26 mouse cellular contexts compared by ENCODE assay signal in the genomic region with DNA sequence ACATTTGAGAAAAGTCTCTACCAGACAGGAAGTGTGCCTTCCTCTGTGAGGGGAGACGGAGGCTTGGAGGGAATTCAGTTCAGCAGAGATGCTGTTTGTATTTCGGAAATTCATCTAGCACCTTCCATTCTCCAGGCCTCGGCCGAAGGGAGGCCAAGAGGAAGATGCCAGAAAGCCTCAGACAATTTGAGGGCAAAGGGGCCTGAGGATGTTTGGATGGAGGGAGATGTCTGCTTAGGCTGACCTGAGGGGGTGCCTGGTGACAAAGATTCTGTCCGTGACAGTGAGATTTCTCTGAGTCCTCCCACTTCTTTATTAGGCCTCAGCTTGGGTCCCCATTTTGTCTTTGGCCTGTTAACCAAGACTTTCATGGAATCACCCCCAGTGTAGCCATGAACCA.
DNase-seq lines count a peak whose midpoint lies in the region; ATAC-seq and TF ChIP-seq lines count a peak whose summit lies in the region.
"Had no signal": no experiment of that assay in that cellular context is flagged by ENCODE, and none has a peak within 500 bp of the region (broad histone marks: within the 10 kb centered on the region; RNA-seq: fewer than 3 reads in every experiment).

No protein-coding gene starts in this region.

- no peak for TF ChIP-seq CTCF in lung, embryonic 14.5 days (IDR thresholded peaks at IDR 0.05; ENCODE audit: low read depth)
- TF ChIP-seq CTCF in lung, adult 2 months (IDR thresholded peaks at IDR 0.05; ENCODE audit: insufficient read depth, low read length), result no peak
- no peak for TF ChIP-seq CTCF in lung, postnatal 0 days (IDR thresholded peaks at IDR 0.05)

- H3K27ac ChIP-seq in lung, embryonic 14.5 days (ENCODE audit: low read depth), result no peak overlapping the region
- H3K27ac ChIP-seq in lung, postnatal 0 days (ENCODE audit: low read length), result no peak overlapping the region
- H3K27ac ChIP-seq: embryonic facial prominence, embryonic 10.5 days; embryonic facial prominence, embryonic 13.5 days; forebrain, embryonic 12.5 days; forebrain, embryonic 15.5 days; heart, adult 2 months; hindbrain, embryonic 12.5 days; hindbrain, embryonic 15.5 days had no signal

- no peak overlapping the region for H3K4me2 ChIP-seq in lung, embryonic 14.5 days
- H3K4me2 ChIP-seq in lung, postnatal 0 days (replicated peaks; ENCODE audit: low read depth, low read length), result no peak overlapping the region
- H3K4me2 ChIP-seq: embryonic facial prominence, embryonic 13.5 days; forebrain, embryonic 12.5 days; forebrain, embryonic 15.5 days; heart, embryonic 11.5 days; hindbrain, embryonic 12.5 days; hindbrain, embryonic 15.5 days had no signal

- no peak overlapping the region for H3K4me3 ChIP-seq in lung, embryonic 14.5 days (ENCODE audit: low read depth, low read length)
- no peak overlapping the region for H3K4me3 ChIP-seq in lung, adult 2 months (replicated peaks; ENCODE audit: extremely low read depth, low read depth, low read length)
- H3K4me3 ChIP-seq in lung, postnatal 0 days (ENCODE audit: low read depth, low read length), result no peak overlapping the region
- H3K4me3 ChIP-seq: embryonic facial prominence, embryonic 10.5 days; embryonic facial prominence, embryonic 13.5 days; erythroblast, embryonic 14.5 days; forebrain, embryonic 12.5 days; forebrain, embryonic 15.5 days; heart, adult 2 months; hindbrain, embryonic 12.5 days; hindbrain, embryonic 15.5 days had no signal

- TF ChIP-seq POLR2A in lung, adult 2 months (IDR thresholded peaks at IDR 0.05; ENCODE audit: borderline replicate concordance, extremely low read depth, low read depth, low read length), result no peak

- H3K9ac ChIP-seq in lung, embryonic 14.5 days, result no peak overlapping the region
- no peak overlapping the region for H3K9ac ChIP-seq in lung, postnatal 0 days (replicated peaks; ENCODE audit: low read depth)
- H3K9ac ChIP-seq: embryonic facial prominence, embryonic 13.5 days; forebrain, embryonic 12.5 days; forebrain, embryonic 15.5 days; hindbrain, embryonic 12.5 days; hindbrain, embryonic 15.5 days had no signal

- H3K4me1 ChIP-seq in lung, embryonic 14.5 days (ENCODE audit: insufficient read depth), result peaks cover 4% of the 10 kb centered on the region; the same call in 1 of the 2 replicates
- 0 out of 2 replicates have a peak, but pooled peaks cover 2% of the 10 kb centered on the region for H3K4me1 ChIP-seq in lung, adult 2 months (ENCODE audit: control insufficient read depth, insufficient read depth, low read length)
- H3K4me1 ChIP-seq in lung, postnatal 0 days (ENCODE audit: insufficient read depth, low read depth, low read length), result no peaks in the 10 kb centered on the region
- H3K4me1 ChIP-seq: forebrain, embryonic 12.5 days; forebrain, embryonic 15.5 days; hindbrain, embryonic 12.5 days; hindbrain, embryonic 15.5 days had no signal

- TF ChIP-seq EP300 in lung, postnatal 0 days (IDR thresholded peaks at IDR 0.05), result no peak

- DNase-seq in lung, embryonic 14.5 days, result peak; percentile 57
- no peak for DNase-seq in lung, adult 2 months
- DNase-seq in lung, postnatal 0 days (ENCODE audit: low spot score), result peak; percentile 33
- DNase-seq in lung, postnatal 36 days, result peak; percentile 21
- no peak for DNase-seq in cerebellum, adult 11 months
- DNase-seq in spleen, postnatal 4 days (ENCODE audit: low spot score in 2 of 2), result no peak
- DNase-seq: adrenal gland, postnatal 10 days; adrenal gland, postnatal 36 days; B cell, adult 2 months; cerebellum, adult 8-10 months; cerebellum, postnatal 10 days; cerebellum, postnatal 36 days; embryo, embryonic 11 days; gastrocnemius, postnatal 25 days; heart, adult 2 months had no signal

- 38% methylated on average over 5 of the region's 5 CpGs for WGBS in lung, embryonic 14.5 days
- 51% methylated on average over 5 of the region's 5 CpGs for WGBS in lung, adult 2 months
- 50% methylated on average over 5 of the region's 5 CpGs for WGBS in lung, postnatal 0 days

- H3K36me3 ChIP-seq in lung, embryonic 14.5 days (ENCODE audit: insufficient read depth), result no peaks in the 10 kb centered on the region
- H3K36me3 ChIP-seq in lung, postnatal 0 days (ENCODE audit: insufficient read depth, low read length), result no peaks in the 10 kb centered on the region
- H3K36me3 ChIP-seq: embryonic facial prominence, embryonic 10.5 days; embryonic facial prominence, embryonic 13.5 days; forebrain, embryonic 12.5 days; forebrain, embryonic 15.5 days; G1E; hindbrain, embryonic 12.5 days; hindbrain, embryonic 15.5 days had no signal

- ATAC-seq in lung, embryonic 14.5 days (ENCODE audit: insufficient read depth), result no peak
- ATAC-seq in lung, postnatal 0 days, result peak; percentile 58
- ATAC-seq: forebrain, embryonic 15.5 days; Patski had no signal

- peaks cover 7% of the 10 kb centered on the region; the same call in 1 of the 2 replicates for H3K9me3 ChIP-seq in lung, embryonic 14.5 days (ENCODE audit: low read depth, low read length)
- no peaks in the 10 kb centered on the region for H3K9me3 ChIP-seq in lung, postnatal 0 days (ENCODE audit: low read length)
- H3K9me3 ChIP-seq: forebrain, embryonic 15.5 days; G1E; hindbrain, embryonic 12.5 days; hindbrain, embryonic 15.5 days had no signal

- no peaks in the 10 kb centered on the region for H3K27me3 ChIP-seq in lung, embryonic 14.5 days (ENCODE audit: insufficient read depth, low read length)
- no peaks in the 10 kb centered on the region for H3K27me3 ChIP-seq in lung, postnatal 0 days (replicated peaks; ENCODE audit: insufficient read depth, low read length)
- H3K27me3 ChIP-seq: CH12.LX; embryonic facial prominence, embryonic 13.5 days; forebrain, embryonic 12.5 days; forebrain, embryonic 15.5 days; hindbrain, embryonic 12.5 days; hindbrain, embryonic 15.5 days; Patski had no signal

Comparison
In these comparisons a context has a peak if more than half of its experiments do, and no peak if none do; other contexts are left out.
1. DNase-seq: peak in lung, embryonic 14.5 days (single experiment), lung, postnatal 0 days (single experiment) and lung, postnatal 36 days (single experiment); none in lung, adult 2 months (single experiment), cerebellum, adult 11 months (single experiment) and spleen, postnatal 4 days (0 of 2).